Comparison of ENCODE assay signal across 28 mouse cellular contexts in genomic region chr1:127706269-127706668, GRCm38 (mm10). TPM values are rescaled to one million over a fixed set of nuclear protein-coding genes. Genes with fewer than 3 reads are reported as not detected.
A peak's percentile ranks its signal among the peaks of the same experiment; 100 is the strongest.
DNase-seq lines count a peak whose midpoint lies in the region; ATAC-seq and TF ChIP-seq lines count a peak whose summit lies in the region.
"Had no signal": no experiment of that assay in that cellular context is flagged by ENCODE, and none has a peak within 500 bp of the region (broad histone marks: within the 10 kb centered on the region; RNA-seq: fewer than 3 reads in every experiment).

No protein-coding gene starts in this region.

- no peaks in the 10 kb centered on the region for H3K36me3 ChIP-seq in hindbrain, embryonic 16.5 days (ENCODE audit: control insufficient read depth, insufficient read depth, low read length)
- H3K36me3 ChIP-seq in hindbrain, embryonic 10.5 days, result no peaks in the 10 kb centered on the region
- no peaks in the 10 kb centered on the region for H3K36me3 ChIP-seq in midbrain, embryonic 14.5 days (ENCODE audit: control insufficient read depth, insufficient read depth, low read length)
- H3K36me3 ChIP-seq in midbrain, embryonic 16.5 days (ENCODE audit: control insufficient read depth, insufficient read depth, low read length), result no peaks in the 10 kb centered on the region
- H3K36me3 ChIP-seq: heart, embryonic 12.5 days; kidney, embryonic 15.5 days; liver, embryonic 12.5 days; neural tube, embryonic 13.5 days had no signal

- H3K4me3 ChIP-seq in hindbrain, embryonic 16.5 days (ENCODE audit: low read length), result no peak overlapping the region
- H3K4me3 ChIP-seq in hindbrain, embryonic 10.5 days, result no peak overlapping the region
- H3K4me3 ChIP-seq in midbrain, embryonic 14.5 days (replicated peaks; ENCODE audit: low read depth, low read length), result no peak overlapping the region
- no peak overlapping the region for H3K4me3 ChIP-seq in midbrain, embryonic 16.5 days (ENCODE audit: low read depth, low read length)
- H3K4me3 ChIP-seq: heart, embryonic 12.5 days; kidney, embryonic 15.5 days; liver, embryonic 12.5 days; megakaryocyte, embryonic 14.5 days; neural tube, embryonic 13.5 days had no signal

- H3K9me3 ChIP-seq in hindbrain, embryonic 16.5 days (ENCODE audit: control insufficient read depth, low read length), result no peaks in the 10 kb centered on the region
- no peaks in the 10 kb centered on the region for H3K9me3 ChIP-seq in hindbrain, embryonic 10.5 days
- H3K9me3 ChIP-seq in midbrain, embryonic 14.5 days (ENCODE audit: control insufficient read depth, low read length), result no peaks in the 10 kb centered on the region
- no peaks in the 10 kb centered on the region for H3K9me3 ChIP-seq in midbrain, embryonic 16.5 days (replicated peaks; ENCODE audit: control insufficient read depth, low read length, poor library complexity, severe bottlenecking)
- H3K9me3 ChIP-seq: heart, embryonic 12.5 days; kidney, embryonic 15.5 days; liver, embryonic 12.5 days; megakaryocyte, embryonic 14.5 days; neural tube, embryonic 13.5 days had no signal

- H3K27ac ChIP-seq in hindbrain, embryonic 16.5 days (ENCODE audit: low read depth, low read length), result no peak overlapping the region
- no peak overlapping the region for H3K27ac ChIP-seq in hindbrain, embryonic 10.5 days
- no peak overlapping the region for H3K27ac ChIP-seq in midbrain, embryonic 14.5 days (replicated peaks; ENCODE audit: low read depth, low read length)
- no peak overlapping the region for H3K27ac ChIP-seq in midbrain, embryonic 16.5 days (ENCODE audit: low read length)
- H3K27ac ChIP-seq: kidney, embryonic 15.5 days; liver, embryonic 12.5 days; neural tube, embryonic 13.5 days had no signal

- no peak for DNase-seq in hindbrain, embryonic 10.5 days (ENCODE audit: low spot score)
- DNase-seq in midbrain, embryonic 14.5 days, result peak; percentile 31
- DNase-seq in brain, adult 2 months (ENCODE audit: low read depth, low spot score), result peak; percentile 55
- peak; percentile 42 for DNase-seq in brain, embryonic 14.5 days (ENCODE audit: low read depth)
- no peak for DNase-seq in lung, postnatal 14 days
- DNase-seq: adrenal gland, postnatal 25 days; B cell, adult 2 months; cerebellum, adult 8-10 months; cerebellum, postnatal 36 days; gastrocnemius, postnatal 25 days; heart, adult 18-20 months; kidney, adult 18-20 months; kidney, postnatal 25 days; liver, postnatal 0 days; lung, postnatal 4 days; spleen, adult 18-20 months; thymus, adult 18-20 months; thymus, postnatal 25 days had no signal

- TF ChIP-seq POLR2A in brain, embryonic 14.5 days (IDR thresholded peaks at IDR 0.05; ENCODE audit: borderline replicate concordance, extremely low read depth, insufficient read depth, insufficient read length, poor library complexity, severe bottlenecking), result no peak

- no peak overlapping the region for H3K9ac ChIP-seq in hindbrain, embryonic 16.5 days (ENCODE audit: low read depth, low read length)
- H3K9ac ChIP-seq in midbrain, embryonic 14.5 days (replicated peaks; ENCODE audit: low read length), result no peak overlapping the region
- H3K9ac ChIP-seq in midbrain, embryonic 16.5 days (ENCODE audit: low read depth, low read length), result no peak overlapping the region
- H3K9ac ChIP-seq: heart, embryonic 12.5 days; kidney, embryonic 15.5 days; liver, embryonic 12.5 days; liver, postnatal 0 days; neural tube, embryonic 13.5 days had no signal

- TF ChIP-seq CTCF in brain, embryonic 14.5 days (IDR thresholded peaks at IDR 0.05; ENCODE audit: borderline replicate concordance, extremely low read depth, insufficient read depth, insufficient read length), result no peak

- 50% methylated on average over 5 of the region's 5 CpGs for WGBS in hindbrain, embryonic 16.5 days
- 85% methylated on average over 5 of the region's 5 CpGs for WGBS in hindbrain, embryonic 10.5 days
- 61% methylated on average over 5 of the region's 5 CpGs for WGBS in midbrain, embryonic 14.5 days
- 53% methylated on average over 5 of the region's 5 CpGs for WGBS in midbrain, embryonic 16.5 days

- H3K4me1 ChIP-seq in hindbrain, embryonic 16.5 days (ENCODE audit: control insufficient read depth, insufficient read depth, low read depth, low read length), result no peaks in the 10 kb centered on the region
- H3K4me1 ChIP-seq in hindbrain, embryonic 10.5 days (replicated peaks), result no peaks in the 10 kb centered on the region
- no peaks in the 10 kb centered on the region for H3K4me1 ChIP-seq in midbrain, embryonic 14.5 days (ENCODE audit: control insufficient read depth, insufficient read depth, low read length)
- no peaks in the 10 kb centered on the region for H3K4me1 ChIP-seq in midbrain, embryonic 16.5 days (ENCODE audit: control insufficient read depth, insufficient read depth, low read length)
- H3K4me1 ChIP-seq: heart, embryonic 12.5 days; kidney, embryonic 15.5 days; liver, embryonic 12.5 days; neural tube, embryonic 13.5 days had no signal

- no peaks in the 10 kb centered on the region for H3K27me3 ChIP-seq in hindbrain, embryonic 16.5 days (replicated peaks; ENCODE audit: control insufficient read depth, insufficient read depth, low read length)
- H3K27me3 ChIP-seq in hindbrain, embryonic 10.5 days (ENCODE audit: insufficient read depth, poor library complexity, severe bottlenecking), result no peaks in the 10 kb centered on the region
- H3K27me3 ChIP-seq in midbrain, embryonic 14.5 days (ENCODE audit: control insufficient read depth, insufficient read depth, low read length), result no peaks in the 10 kb centered on the region
- H3K27me3 ChIP-seq in midbrain, embryonic 16.5 days (ENCODE audit: control insufficient read depth, insufficient read depth, low read depth, low read length), result no peaks in the 10 kb centered on the region
- H3K27me3 ChIP-seq: heart, embryonic 12.5 days; kidney, embryonic 15.5 days; liver, embryonic 12.5 days; megakaryocyte, embryonic 14.5 days; neural tube, embryonic 13.5 days had no signal

- peak; percentile 61; the same call in 1 of the 2 replicates for ATAC-seq in hindbrain, embryonic 16.5 days
- ATAC-seq in midbrain, embryonic 14.5 days (ENCODE audit: low FRiP score, low TSS enrichment), result no peak
- no peak for ATAC-seq in midbrain, embryonic 16.5 days
- ATAC-seq: forebrain, embryonic 14.5 days; liver, embryonic 12.5 days; liver, postnatal 0 days had no signal

- H3K4me2 ChIP-seq in hindbrain, embryonic 16.5 days (ENCODE audit: low read length), result no peak overlapping the region
- H3K4me2 ChIP-seq in midbrain, embryonic 14.5 days (ENCODE audit: low read length), result no peak overlapping the region
- no peak overlapping the region for H3K4me2 ChIP-seq in midbrain, embryonic 16.5 days (ENCODE audit: low read length)
- H3K4me2 ChIP-seq: heart, embryonic 12.5 days; kidney, embryonic 15.5 days; liver, embryonic 12.5 days; neural tube, embryonic 13.5 days had no signal

RNA-seq across cellular contexts. Expression of gene Acmsd, which starts 22.9 kb away (rescaled TPM):
- polyA plus RNA-seq in hindbrain, embryonic 16.5 days (2015; fragmentation: Nextera tagmentation; extraction: Ambion mirVana), result 0.14 TPM in 1 of 2 replicates, not detected in the other
- polyA plus RNA-seq in hindbrain, embryonic 10.5 days (2016; fragmentation: Nextera tagmentation; extraction: Ambion mirVana), result 0.27 and 0.35 TPM in 2 replicates
- polyA plus RNA-seq in midbrain, embryonic 14.5 days (2014; fragmentation: Nextera tagmentation; extraction: Ambion mirVana), result 0.13 TPM in 2 replicates
- polyA plus RNA-seq in midbrain, embryonic 16.5 days (2015; fragmentation: Nextera tagmentation; extraction: Ambion mirVana), result 0.12 TPM in 1 of 2 replicates, not detected in the other
- not detected in 2 replicates for polyA plus RNA-seq in brain, embryonic 14.5 days (2012; rRNA removed)
- polyA plus RNA-seq: forebrain, embryonic 14.5 days; frontal cortex, adult 2 months; intestine, embryonic 14.5 days had no signal

RNA-seq across cellular contexts. Expression of gene Tmem163, which starts 26.9 kb away (rescaled TPM):
- 49.0 and 50.5 TPM in 2 replicates for polyA plus RNA-seq in hindbrain, embryonic 16.5 days (2015; fragmentation: Nextera tagmentation; extraction: Ambion mirVana)
- 12.4 and 28.8 TPM in 2 replicates for polyA plus RNA-seq in hindbrain, embryonic 10.5 days (2016; fragmentation: Nextera tagmentation; extraction: Ambion mirVana)
- polyA plus RNA-seq in midbrain, embryonic 14.5 days (2014; fragmentation: Nextera tagmentation; extraction: Ambion mirVana), result 64.0 and 64.8 TPM in 2 replicates
- polyA plus RNA-seq in midbrain, embryonic 16.5 days (2015; fragmentation: Nextera tagmentation; extraction: Ambion mirVana), result 68.7 and 68.8 TPM in 2 replicates
- polyA plus RNA-seq in brain, embryonic 14.5 days (2012; rRNA removed), result 35.2 and 53.4 TPM in 2 replicates

Comparison
In these comparisons a context has a peak if more than half of its experiments do, and no peak if none do; other contexts are left out.
1. DNase-seq: peak in midbrain, embryonic 14.5 days (single experiment), brain, adult 2 months (single experiment) and brain, embryonic 14.5 days (single experiment); none in hindbrain, embryonic 10.5 days (single experiment) and lung, postnatal 14 days (single experiment).